8 mouse cellular contexts compared by ENCODE assay signal in genomic region chr3:87971489-87972202, GRCm38 (mm10). TPM values are rescaled to one million over a fixed set of nuclear protein-coding genes. Genes with fewer than 3 reads are reported as not detected.
DNase-seq lines count a peak whose midpoint lies in the region; ATAC-seq and TF ChIP-seq lines count a peak whose summit lies in the region.

No protein-coding gene starts in this region.

- H3K4me2 ChIP-seq in embryonic facial prominence, embryonic 12.5 days (replicated peaks): peak overlapping the region; percentile 96
- H3K4me2 ChIP-seq in hindbrain, postnatal 0 days (ENCODE audit: low read depth, low read length): peak overlapping the region; percentile 67
- peak overlapping the region; percentile 95 for H3K4me2 ChIP-seq in neural tube, embryonic 11.5 days (ENCODE audit: low read depth)

- no peak overlapping the region for H3K27ac ChIP-seq in liver, adult 2 months (replicated peaks; ENCODE audit: insufficient read depth, low read depth, low read length)
- H3K27ac ChIP-seq in embryonic facial prominence, embryonic 12.5 days: peak overlapping the region; percentile 42
- H3K27ac ChIP-seq in hindbrain, postnatal 0 days: peak overlapping the region; percentile 66
- peak overlapping the region; percentile 90 for H3K27ac ChIP-seq in neural tube, embryonic 11.5 days (ENCODE audit: low read depth, low read length)

- ATAC-seq in embryonic facial prominence, embryonic 12.5 days (ENCODE audit: insufficient number of reproducible peaks, insufficient read depth, low FRiP score, low TSS enrichment): no peak
- ATAC-seq in hindbrain, postnatal 0 days: 0 out of 2 replicates have a peak, but pooled peaks have one; percentile 6
- ATAC-seq in neural tube, embryonic 11.5 days (ENCODE audit: insufficient read depth, low FRiP score, low TSS enrichment): no peak

- H3K36me3 ChIP-seq in liver, adult 2 months (ENCODE audit: control insufficient read depth, insufficient read depth, low read length): no peaks in the 10 kb centered on the region
- 0 out of 2 replicates have a peak, but pooled peaks cover under 1% of the 10 kb centered on the region for H3K36me3 ChIP-seq in embryonic facial prominence, embryonic 12.5 days
- H3K36me3 ChIP-seq in hindbrain, postnatal 0 days (ENCODE audit: insufficient read depth, low read length): no peaks in the 10 kb centered on the region
- peaks cover 4% of the 10 kb centered on the region for H3K36me3 ChIP-seq in neural tube, embryonic 11.5 days (ENCODE audit: control insufficient read depth, insufficient read depth, low read length)

- no peak for TF ChIP-seq POLR2A in liver, adult 2 months (IDR thresholded peaks at IDR 0.05; ENCODE audit: extremely low read depth, insufficient read depth, low read length)

- H3K27me3 ChIP-seq in liver, adult 2 months (ENCODE audit: control insufficient read depth, insufficient read depth, low read length): peaks cover 8% of the 10 kb centered on the region
- peaks cover 16% of the 10 kb centered on the region; the same call in 1 of the 2 replicates for H3K27me3 ChIP-seq in embryonic facial prominence, embryonic 12.5 days
- H3K27me3 ChIP-seq in hindbrain, postnatal 0 days (ENCODE audit: insufficient read depth, low read length): no peaks in the 10 kb centered on the region
- H3K27me3 ChIP-seq in neural tube, embryonic 11.5 days (ENCODE audit: control insufficient read depth, insufficient read depth, low read length): no peaks in the 10 kb centered on the region

- no peaks in the 10 kb centered on the region for H3K9me3 ChIP-seq in embryonic facial prominence, embryonic 12.5 days
- H3K9me3 ChIP-seq in hindbrain, postnatal 0 days (ENCODE audit: low read length): no peaks in the 10 kb centered on the region
- H3K9me3 ChIP-seq in neural tube, embryonic 11.5 days (ENCODE audit: control insufficient read depth, low read length): no peaks in the 10 kb centered on the region

- no peak for DNase-seq in liver, adult 2 months (ENCODE audit: extremely low read depth, low read depth, low spot score)
- no peak for DNase-seq in liver
- DNase-seq in hindbrain, postnatal 0 days (ENCODE audit: low spot score): no peak
- DNase-seq in neural tube, embryonic 11.5 days (ENCODE audit: low spot score): no peak
- DNase-seq in gastrocnemius, postnatal 10 days: no peak
- no peak for DNase-seq in urinary bladder, adult 2 months (ENCODE audit: low spot score)
- no peak for DNase-seq in adrenal gland, adult 18-20 months (ENCODE audit: low spot score in 2 of 2)

- no peaks in the 10 kb centered on the region for H3K79me2 ChIP-seq in liver, adult 2 months (ENCODE audit: control insufficient read depth, insufficient read depth, low read length)

- H3K4me3 ChIP-seq in liver, adult 2 months (ENCODE audit: insufficient read depth, low read depth, low read length): peak overlapping the region; percentile 63; the same call in 1 of the 2 replicates
- peak overlapping the region; percentile 53 for H3K4me3 ChIP-seq in embryonic facial prominence, embryonic 12.5 days
- H3K4me3 ChIP-seq in hindbrain, postnatal 0 days (ENCODE audit: low read length): peak overlapping the region; percentile 47
- H3K4me3 ChIP-seq in neural tube, embryonic 11.5 days (ENCODE audit: low read depth, low read length): peak overlapping the region; percentile 82

- no peak for TF ChIP-seq CTCF in liver, adult 2 months (IDR thresholded peaks at IDR 0.05; ENCODE audit: low read depth, low read length)
- TF ChIP-seq CTCF in hindbrain, postnatal 0 days (IDR thresholded peaks at IDR 0.05; ENCODE audit: low read depth): no peak

- no peaks in the 10 kb centered on the region for H3K4me1 ChIP-seq in liver, adult 2 months (ENCODE audit: control insufficient read depth, insufficient read depth, low read length)
- H3K4me1 ChIP-seq in embryonic facial prominence, embryonic 12.5 days: peaks cover 47% of the 10 kb centered on the region
- H3K4me1 ChIP-seq in hindbrain, postnatal 0 days (ENCODE audit: insufficient read depth, low read length): peaks cover 12% of the 10 kb centered on the region
- peaks cover 38% of the 10 kb centered on the region for H3K4me1 ChIP-seq in neural tube, embryonic 11.5 days (ENCODE audit: control insufficient read depth, insufficient read depth, low read length)

- WGBS in liver, adult 2 months: 4% methylated on average over 60 of the region's 60 CpGs
- under 1% methylated on average over 57 of the region's 60 CpGs for WGBS in embryonic facial prominence, embryonic 12.5 days
- WGBS in hindbrain, postnatal 0 days: 1% methylated on average over 49 of the region's 60 CpGs
- under 1% methylated on average over 60 of the region's 60 CpGs for WGBS in neural tube, embryonic 11.5 days

- peak overlapping the region; percentile 58 for H3K9ac ChIP-seq in liver, adult 2 months (ENCODE audit: low read depth, low read length)
- H3K9ac ChIP-seq in embryonic facial prominence, embryonic 12.5 days: peak overlapping the region; percentile 71
- peak overlapping the region; percentile 55 for H3K9ac ChIP-seq in hindbrain, postnatal 0 days (replicated peaks; ENCODE audit: low read length)
- peak overlapping the region; percentile 87 for H3K9ac ChIP-seq in neural tube, embryonic 11.5 days (ENCODE audit: low read length)

RNA-seq across cellular contexts. Expression of gene Nes, which starts 0.8 kb away (rescaled TPM):
- 0.65 and 0.74 TPM in 2 replicates for total RNA-seq in liver, adult 2 months (2014; rRNA removed)
- polyA plus RNA-seq in liver, adult 2 months (2012; rRNA removed): 0.53 and 0.55 TPM in 2 replicates
- polyA plus RNA-seq in embryonic facial prominence, embryonic 12.5 days (2016; fragmentation: Nextera tagmentation; extraction: Ambion mirVana): 40.0 and 42.0 TPM in 2 replicates
- 37.2 and 40.0 TPM in 2 replicates for total RNA-seq in hindbrain, postnatal 0 days (2014; rRNA removed)
- 14.9 and 15.7 TPM in 2 replicates for polyA plus RNA-seq in hindbrain, postnatal 0 days (2015; fragmentation: Nextera tagmentation; extraction: Ambion mirVana)
- 59.5 and 60.2 TPM in 2 replicates for polyA plus RNA-seq in neural tube, embryonic 11.5 days (2014; fragmentation: Nextera tagmentation; extraction: Ambion mirVana)
- total RNA-seq in gastrocnemius, postnatal 10 days (2021): 10 to 100 TPM; 72.4 to 87.7 TPM
- polyA plus RNA-seq in urinary bladder, adult 2 months (2012; rRNA removed): 3.7 and 5.3 TPM in 2 replicates
- total RNA-seq in adrenal gland, adult 18-20 months (2021): 10 to 100 TPM in 1 of 2 experiments, 1 to 10 TPM in 1; 5.9 to 19.4 TPM

RNA-seq across cellular contexts. Expression of gene Crabp2, which starts 23.2 kb away (rescaled TPM):
- not detected in 2 replicates for total RNA-seq in liver, adult 2 months (2014; rRNA removed)
- polyA plus RNA-seq in liver, adult 2 months (2012; rRNA removed): not detected in 2 replicates
- 467 and 481 TPM in 2 replicates for polyA plus RNA-seq in embryonic facial prominence, embryonic 12.5 days (2016; fragmentation: Nextera tagmentation; extraction: Ambion mirVana)
- 9.8 and 28.6 TPM in 2 replicates for total RNA-seq in hindbrain, postnatal 0 days (2014; rRNA removed)
- polyA plus RNA-seq in hindbrain, postnatal 0 days (2015; fragmentation: Nextera tagmentation; extraction: Ambion mirVana): 44.5 and 46.3 TPM in 2 replicates
- polyA plus RNA-seq in neural tube, embryonic 11.5 days (2014; fragmentation: Nextera tagmentation; extraction: Ambion mirVana): 565 and 607 TPM in 2 replicates
- 1 to 10 TPM in 1 of 2 experiments, under 1 TPM in 1; 0.96 to 1.1 TPM for total RNA-seq in gastrocnemius, postnatal 10 days (2021)
- polyA plus RNA-seq in urinary bladder, adult 2 months (2012; rRNA removed): 0.91 and 1.4 TPM in 2 replicates
- total RNA-seq in adrenal gland, adult 18-20 months (2021): under 1 TPM in 1 of 2 experiments, not detected in 1; 0.33 TPM

RNA-seq across cellular contexts. Expression of gene Bcan, which starts 28.4 kb away (rescaled TPM):
- 0.13 TPM in 1 of 2 replicates, not detected in the other for total RNA-seq in liver, adult 2 months (2014; rRNA removed)
- polyA plus RNA-seq in liver, adult 2 months (2012; rRNA removed): not detected in 2 replicates
- 0.15 and 0.39 TPM in 2 replicates for polyA plus RNA-seq in embryonic facial prominence, embryonic 12.5 days (2016; fragmentation: Nextera tagmentation; extraction: Ambion mirVana)
- 318 and 347 TPM in 2 replicates for total RNA-seq in hindbrain, postnatal 0 days (2014; rRNA removed)
- polyA plus RNA-seq in hindbrain, postnatal 0 days (2015; fragmentation: Nextera tagmentation; extraction: Ambion mirVana): 229 and 237 TPM in 2 replicates
- polyA plus RNA-seq in neural tube, embryonic 11.5 days (2014; fragmentation: Nextera tagmentation; extraction: Ambion mirVana): 0.31 and 0.72 TPM in 2 replicates
- 1 to 10 TPM in 1 of 2 experiments, under 1 TPM in 1; 0.61 to 1.9 TPM for total RNA-seq in gastrocnemius, postnatal 10 days (2021)
- polyA plus RNA-seq in urinary bladder, adult 2 months (2012; rRNA removed): 0.15 and 0.28 TPM in 2 replicates
- total RNA-seq in adrenal gland, adult 18-20 months (2021): 10 to 100 TPM; 62.7 to 74.9 TPM

RNA-seq across cellular contexts. Expression of gene Rrnad1, which starts 41.1 kb away (rescaled TPM):
- 5.3 and 6.2 TPM in 2 replicates for total RNA-seq in liver, adult 2 months (2014; rRNA removed)
- polyA plus RNA-seq in liver, adult 2 months (2012; rRNA removed): 10.1 and 18.4 TPM in 2 replicates
- polyA plus RNA-seq in embryonic facial prominence, embryonic 12.5 days (2016; fragmentation: Nextera tagmentation; extraction: Ambion mirVana): 23.2 and 23.8 TPM in 2 replicates
- total RNA-seq in hindbrain, postnatal 0 days (2014; rRNA removed): 19.4 and 36.4 TPM in 2 replicates
- polyA plus RNA-seq in hindbrain, postnatal 0 days (2015; fragmentation: Nextera tagmentation; extraction: Ambion mirVana): 18.1 and 19.3 TPM in 2 replicates
- polyA plus RNA-seq in neural tube, embryonic 11.5 days (2014; fragmentation: Nextera tagmentation; extraction: Ambion mirVana): 14.5 and 16.9 TPM in 2 replicates
- 1 to 10 TPM; 4.8 to 7.0 TPM for total RNA-seq in gastrocnemius, postnatal 10 days (2021)
- 28.4 and 33.2 TPM in 2 replicates for polyA plus RNA-seq in urinary bladder, adult 2 months (2012; rRNA removed)
- total RNA-seq in adrenal gland, adult 18-20 months (2021): 10 to 100 TPM; 14.7 to 21.9 TPM

RNA-seq across cellular contexts. Expression of gene Isg20l2, which starts 41.5 kb away (rescaled TPM):
- 6.8 and 9.3 TPM in 2 replicates for total RNA-seq in liver, adult 2 months (2014; rRNA removed)
- polyA plus RNA-seq in liver, adult 2 months (2012; rRNA removed): 7.0 and 7.2 TPM in 2 replicates
- 75.4 and 80.1 TPM in 2 replicates for polyA plus RNA-seq in embryonic facial prominence, embryonic 12.5 days (2016; fragmentation: Nextera tagmentation; extraction: Ambion mirVana)
- total RNA-seq in hindbrain, postnatal 0 days (2014; rRNA removed): 23.8 and 26.2 TPM in 2 replicates
- polyA plus RNA-seq in hindbrain, postnatal 0 days (2015; fragmentation: Nextera tagmentation; extraction: Ambion mirVana): 19.1 and 20.1 TPM in 2 replicates
- polyA plus RNA-seq in neural tube, embryonic 11.5 days (2014; fragmentation: Nextera tagmentation; extraction: Ambion mirVana): 52.3 and 53.9 TPM in 2 replicates
- total RNA-seq in gastrocnemius, postnatal 10 days (2021): 10 to 100 TPM; 10.7 to 15.0 TPM
- 22.8 and 24.0 TPM in 2 replicates for polyA plus RNA-seq in urinary bladder, adult 2 months (2012; rRNA removed)
- total RNA-seq in adrenal gland, adult 18-20 months (2021): 10 to 100 TPM; 19.4 to 20.6 TPM

Comparison
In these comparisons a context has a peak if more than half of its experiments do, and no peak if none do; other contexts are left out.
1. RNA of gene Crabp2, which starts 23.2 kb away (polyA plus RNA-seq): 565 to 607 TPM in neural tube, embryonic 11.5 days, 467 to 481 TPM in embryonic facial prominence, embryonic 12.5 days and 44.5 to 46.3 TPM in hindbrain, postnatal 0 days; 0.91 to 1.4 TPM in urinary bladder, adult 2 months and not detected in liver, adult 2 months; every median in the first group is over 10 times any median in the second.
2. RNA of gene Bcan, which starts 28.4 kb away (polyA plus RNA-seq): 229 to 237 TPM in hindbrain, postnatal 0 days; 0.31 to 0.72 TPM in neural tube, embryonic 11.5 days, 0.15 to 0.28 TPM in urinary bladder, adult 2 months, 0.15 to 0.39 TPM in embryonic facial prominence, embryonic 12.5 days and not detected in liver, adult 2 months; every median in the first group is over 100 times any median in the second.
3. Peak in every context shown above with its lines, with median percentiles within 50 percentile points of each other: H3K4me3 ChIP-seq, H3K9ac ChIP-seq and H3K4me2 ChIP-seq.